Mouse (Mus musculus): ENCODE results near the gene Olfr310. TPM values are rescaled to one million over a fixed set of nuclear protein-coding genes. Genes with fewer than 3 reads are reported as not detected.

Olfr310 gene
- not detected for polyA plus RNA-seq (2012; fragmentation: generic; extraction: Trizol)
- long read RNA-seq, experiment 1 = 0 reads
- long read RNA-seq, experiment 2 = 0 reads

GRCm38 (mm10) chr7:86277072-86277471, at the start of gene Olfr310:
TSS of gene Olfr310 (minus strand) at chr7:86277172.
- H3K4me3 ChIP-seq (ENCODE audit: insufficient read depth, poor library complexity, severe bottlenecking) = no peak within 1 kb of the TSS
- no peaks in the 10 kb centered on the region for H3K36me3 ChIP-seq (ENCODE audit: control insufficient read depth, insufficient read depth)
- no peaks in the 10 kb centered on the region for H3K79me2 ChIP-seq (ENCODE audit: control insufficient read depth, insufficient read depth)
- no peak within 1 kb of the TSS for H3ac ChIP-seq (ENCODE audit: control insufficient read depth, insufficient read length, low read depth)
- H3K79me3 ChIP-seq (ENCODE audit: low read depth) = no peaks in the 10 kb centered on the region
- TF ChIP-seq MAX (IDR thresholded peaks at IDR 0.05) = no peak
- no peak for TF ChIP-seq FOSL1 (IDR thresholded peaks at IDR 0.05; ENCODE audit: insufficient read depth, low read length, poor library complexity, severe bottlenecking)
- no peak for TF ChIP-seq MYOD1 (IDR thresholded peaks at IDR 0.05; ENCODE audit: control insufficient read depth, insufficient read length, low read depth)
- no peak for TF ChIP-seq USF1 (IDR thresholded peaks at IDR 0.05; ENCODE audit: low read depth)
- TF ChIP-seq CTCF (IDR thresholded peaks at IDR 0.05; ENCODE audit: control insufficient read depth, insufficient read depth, insufficient read length) = no peak
- no peak for TF ChIP-seq MYOG (IDR thresholded peaks at IDR 0.05; ENCODE audit: control insufficient read depth, extremely low read depth, insufficient read length)
- TF ChIP-seq CEBPB (IDR thresholded peaks at IDR 0.05; ENCODE audit: low read depth) = no peak
- H3K27me3 ChIP-seq (ENCODE audit: control insufficient read depth, insufficient read depth, insufficient read length) = no peaks in the 10 kb centered on the region

- Histone ChIP-seq H3K79me2 (ENCODE audit: control insufficient read depth, insufficient read depth) (no peaks in the 10 kb centered on the region), H3K27me3 (ENCODE audit: control insufficient read depth, insufficient read depth, insufficient read length) (no peaks in the 10 kb centered on the region), H3ac (ENCODE audit: control insufficient read depth, insufficient read length, low read depth) (no peak within 1 kb of the TSS), H3K36me3 (ENCODE audit: control insufficient read depth, insufficient read depth) (no peaks in the 10 kb centered on the region), H3K79me3 (ENCODE audit: low read depth) (no peaks in the 10 kb centered on the region), H3K4me3 (ENCODE audit: insufficient read depth, poor library complexity, severe bottlenecking) (no peak within 1 kb of the TSS)
- no peak for TF ChIP-seq FOSL1 (IDR thresholded peaks at IDR 0.05; ENCODE audit: insufficient read depth, low read length, poor library complexity, severe bottlenecking)
- TF ChIP-seq MYOG (IDR thresholded peaks at IDR 0.05; ENCODE audit: control insufficient read depth, extremely low read depth, insufficient read length) = no peak
- TF ChIP-seq USF1 (IDR thresholded peaks at IDR 0.05; ENCODE audit: low read depth) = no peak
- no peak for TF ChIP-seq CEBPB (IDR thresholded peaks at IDR 0.05; ENCODE audit: low read depth)
- TF ChIP-seq MAX (IDR thresholded peaks at IDR 0.05) = no peak
- TF ChIP-seq CTCF (IDR thresholded peaks at IDR 0.05; ENCODE audit: control insufficient read depth, insufficient read depth, insufficient read length) = no peak
- TF ChIP-seq MYOD1 (IDR thresholded peaks at IDR 0.05; ENCODE audit: control insufficient read depth, insufficient read length, low read depth) = no peak
These were observed 48.6 kb upstream of the Olfr310 start, which contains the start of gene Olfr308 for GRCm38 (mm10) chr7:86325530-86325929. TSS of gene Olfr308 (minus strand) at chr7:86325630.

- Histone ChIP-seq H3K4me3 (ENCODE audit: insufficient read depth, poor library complexity, severe bottlenecking) (no peak overlapping the region), H3K79me2 (ENCODE audit: control insufficient read depth, insufficient read depth) (no peaks in the 10 kb centered on the region), H3ac (ENCODE audit: control insufficient read depth, insufficient read length, low read depth) (no peak overlapping the region), H3K27me3 (ENCODE audit: control insufficient read depth, insufficient read depth, insufficient read length) (no peaks in the 10 kb centered on the region), H3K79me3 (ENCODE audit: low read depth) (no peaks in the 10 kb centered on the region), H3K36me3 (ENCODE audit: control insufficient read depth, insufficient read depth) (no peaks in the 10 kb centered on the region)
- TF ChIP-seq CTCF (IDR thresholded peaks at IDR 0.05; ENCODE audit: control insufficient read depth, insufficient read depth, insufficient read length) (no peak), USF1 (IDR thresholded peaks at IDR 0.05; ENCODE audit: low read depth) (no peak), MYOD1 (IDR thresholded peaks at IDR 0.05; ENCODE audit: control insufficient read depth, insufficient read length, low read depth) (no peak), MYOG (IDR thresholded peaks at IDR 0.05; ENCODE audit: control insufficient read depth, extremely low read depth, insufficient read length) (no peak), CEBPB (IDR thresholded peaks at IDR 0.05; ENCODE audit: low read depth) (no peak), FOSL1 (IDR thresholded peaks at IDR 0.05; ENCODE audit: insufficient read depth, low read length, poor library complexity, severe bottlenecking) (no peak), MAX (IDR thresholded peaks at IDR 0.05) (no peak)
These were observed 44.4 kb upstream of the Olfr310 start for GRCm38 (mm10) chr7:86321323-86321722.

- no peak for TF ChIP-seq MYOD1 (IDR thresholded peaks at IDR 0.05; ENCODE audit: control insufficient read depth, insufficient read length, low read depth)
- no peak for TF ChIP-seq USF1 (IDR thresholded peaks at IDR 0.05; ENCODE audit: low read depth)
- no peak for TF ChIP-seq FOSL1 (IDR thresholded peaks at IDR 0.05; ENCODE audit: insufficient read depth, low read length, poor library complexity, severe bottlenecking)
- no peak for TF ChIP-seq MYOG (IDR thresholded peaks at IDR 0.05; ENCODE audit: control insufficient read depth, extremely low read depth, insufficient read length)
- TF ChIP-seq CTCF (IDR thresholded peaks at IDR 0.05; ENCODE audit: control insufficient read depth, insufficient read depth, insufficient read length) = no peak
- no peak for TF ChIP-seq CEBPB (IDR thresholded peaks at IDR 0.05; ENCODE audit: low read depth)
- no peak for TF ChIP-seq MAX (IDR thresholded peaks at IDR 0.05)
- H3ac ChIP-seq (ENCODE audit: control insufficient read depth, insufficient read length, low read depth) = no peak within 1 kb of the TSS
- H3K79me2 ChIP-seq (ENCODE audit: control insufficient read depth, insufficient read depth) = no peaks in the 10 kb centered on the region
- no peaks in the 10 kb centered on the region for H3K27me3 ChIP-seq (ENCODE audit: control insufficient read depth, insufficient read depth, insufficient read length)
- no peaks in the 10 kb centered on the region for H3K79me3 ChIP-seq (ENCODE audit: low read depth)
- H3K36me3 ChIP-seq (ENCODE audit: control insufficient read depth, insufficient read depth) = no peaks in the 10 kb centered on the region
- H3K4me3 ChIP-seq (ENCODE audit: insufficient read depth, poor library complexity, severe bottlenecking) = no peak within 1 kb of the TSS
These were observed 36.6 kb upstream of the Olfr310 start, which contains the start of gene Olfr309 for GRCm38 (mm10) chr7:86313608-86314007. TSS of gene Olfr309 (minus strand) at chr7:86313708.

GRCm38 (mm10) chr7:86246208-86246607, 30.8 kb downstream of the Olfr310 start, which contains the start of gene Vmn2r76:
TSS of gene Vmn2r76 (minus strand) at chr7:86246308.
- Histone ChIP-seq H3K4me3 (ENCODE audit: insufficient read depth, poor library complexity, severe bottlenecking) (no peak within 1 kb of the TSS), H3ac (ENCODE audit: control insufficient read depth, insufficient read length, low read depth) (no peak within 1 kb of the TSS), H3K27me3 (ENCODE audit: control insufficient read depth, insufficient read depth, insufficient read length) (no peaks in the 10 kb centered on the region), H3K79me3 (ENCODE audit: low read depth) (no peaks in the 10 kb centered on the region), H3K79me2 (ENCODE audit: control insufficient read depth, insufficient read depth) (no peaks in the 10 kb centered on the region), H3K36me3 (ENCODE audit: control insufficient read depth, insufficient read depth) (no peaks in the 10 kb centered on the region)
- no peak for TF ChIP-seq MYOG (IDR thresholded peaks at IDR 0.05; ENCODE audit: control insufficient read depth, extremely low read depth, insufficient read length)
- no peak for TF ChIP-seq CEBPB (IDR thresholded peaks at IDR 0.05; ENCODE audit: low read depth)
- no peak for TF ChIP-seq FOSL1 (IDR thresholded peaks at IDR 0.05; ENCODE audit: insufficient read depth, low read length, poor library complexity, severe bottlenecking)
- TF ChIP-seq MAX (IDR thresholded peaks at IDR 0.05) = no peak
- TF ChIP-seq MYOD1 (IDR thresholded peaks at IDR 0.05; ENCODE audit: control insufficient read depth, insufficient read length, low read depth) = no peak
- TF ChIP-seq USF1 (IDR thresholded peaks at IDR 0.05; ENCODE audit: low read depth) = no peak
- TF ChIP-seq CTCF (IDR thresholded peaks at IDR 0.05; ENCODE audit: control insufficient read depth, insufficient read depth, insufficient read length) = no peak

Small RNAs within 50 kb of the gene (microRNA-seq; reads per million reads assigned to microRNA genes)
- not detected for gene Gm23192 (ENCODE audit: borderline microRNAs expressed)

Other genes starting within 250 kb of the Olfr310 start
- gene Vmn2r75, start 105.4 kb downstream of the Olfr310 start, polyA plus RNA-seq (2012; fragmentation: generic; extraction: Trizol) = not detected
- gene Vmn2r76, start 30.9 kb downstream of the Olfr310 start, polyA plus RNA-seq (2012; fragmentation: generic; extraction: Trizol) = not detected
- not detected for gene Olfr309, start 36.5 kb upstream of the Olfr310 start, polyA plus RNA-seq (2012; fragmentation: generic; extraction: Trizol)
- not detected for gene Olfr308, start 48.5 kb upstream of the Olfr310 start, polyA plus RNA-seq (2012; fragmentation: generic; extraction: Trizol)
- not detected for gene Olfr307, start 60.4 kb upstream of the Olfr310 start, polyA plus RNA-seq (2012; fragmentation: generic; extraction: Trizol)
- not detected for gene Olfr305, start 89.8 kb upstream of the Olfr310 start, polyA plus RNA-seq (2012; fragmentation: generic; extraction: Trizol)
- not detected for gene Olfr304, start 109.5 kb upstream of the Olfr310 start, polyA plus RNA-seq (2012; fragmentation: generic; extraction: Trizol)
- not detected for gene Olfr303, start 120.6 kb upstream of the Olfr310 start, polyA plus RNA-seq (2012; fragmentation: generic; extraction: Trizol)
- not detected for gene Olfr301, start 126.7 kb upstream of the Olfr310 start, polyA plus RNA-seq (2012; fragmentation: generic; extraction: Trizol)
- not detected for gene Olfr299, start 182.7 kb upstream of the Olfr310 start, polyA plus RNA-seq (2012; fragmentation: generic; extraction: Trizol)
- gene Olfr298, start 215.3 kb upstream of the Olfr310 start, polyA plus RNA-seq (2012; fragmentation: generic; extraction: Trizol) = not detected
- not detected for gene Olfr297, start 242.8 kb upstream of the Olfr310 start, polyA plus RNA-seq (2012; fragmentation: generic; extraction: Trizol)

Data from C2C12 (cell line).